Mouse (Mus musculus): Measurements from ENCODE around the gene Slc22a6. TPM values are rescaled to one million over a fixed set of nuclear protein-coding genes. Genes with fewer than 3 reads are reported as not detected.

The Slc22a6 gene
- total and polyA plus RNA-seq, 3 experiments = not detected

DNA sequence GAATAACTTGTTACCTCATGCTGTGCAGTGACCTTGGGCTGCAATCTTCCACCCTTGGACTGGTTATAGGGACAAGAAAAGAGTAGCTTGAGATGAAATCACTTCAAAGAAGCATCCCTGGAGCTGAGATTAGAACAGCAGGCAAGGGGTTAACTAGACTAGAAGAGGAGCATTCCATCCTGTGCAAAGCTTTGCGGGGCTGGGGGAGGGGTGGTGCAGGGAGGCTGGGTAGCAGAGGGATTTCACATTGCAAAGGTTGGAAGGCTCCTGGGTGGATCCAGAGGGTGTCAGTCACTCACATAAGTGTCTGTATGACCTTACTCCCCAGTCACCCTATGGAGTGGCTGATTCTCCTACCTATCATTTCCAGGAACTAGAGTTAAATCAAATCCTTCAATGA lies 23.3 kb upstream of the Slc22a6 start:
- Histone ChIP-seq H3K79me2 (replicated peaks; ENCODE audit: control insufficient read depth, extremely low read depth, insufficient read depth, poor library complexity, severe bottlenecking) (no peaks in the 10 kb centered on the region), H3K4me1 (ENCODE audit: control insufficient read depth in 1 of 2, insufficient read depth in 2 of 2) (peaks cover 0 to 19% of the 10 kb centered on the region in 2 experiments; a peak in 2 of 4 replicates), H3K27me3 (replicated peaks) (no peaks in the 10 kb centered on the region), H3K9ac (ENCODE audit: insufficient read depth, low read depth) (no peak overlapping the region), H3K9me3 (replicated peaks; ENCODE audit: low read length) (no peaks in the 10 kb centered on the region), H3K4me2 (ENCODE audit: insufficient read depth, low read depth, poor library complexity, severe bottlenecking) (no peak overlapping the region), H3K27ac (ENCODE audit: insufficient read depth, low read depth) (no peak overlapping the region), H3K4me3 (replicated peaks in 1 of 3; ENCODE audit: low read depth in 2 of 3, low read length in 2 of 3, poor library complexity in 1 of 3) (no peak overlapping the region), H3K36me3 (replicated peaks in 1 of 2; ENCODE audit: control insufficient read depth in 1 of 2, insufficient read depth in 1 of 2, low read length in 1 of 2) (no peaks in the 10 kb centered on the region)
- no peak for DNase-seq (ENCODE audit: extremely low read depth)
- no peak for TF ChIP-seq MYC (IDR thresholded peaks at IDR 0.05; ENCODE audit: low read depth, low read length)
- TF ChIP-seq ETS1 (conservative IDR thresholded peaks at IDR 0.05; ENCODE audit: low read depth, low read length) = no peak
- no peak for TF ChIP-seq CHD1 (IDR thresholded peaks at IDR 0.05; ENCODE audit: low read depth, low read length)
- no peak for TF ChIP-seq MXI1 (IDR thresholded peaks at IDR 0.05; ENCODE audit: low read depth, low read length)
- no peak for TF ChIP-seq TCF12 (IDR thresholded peaks at IDR 0.05; ENCODE audit: low read depth, low read length)
- no peak for TF ChIP-seq POLR2A (IDR thresholded peaks at IDR 0.05; ENCODE audit: low read depth, low read length)
- TF ChIP-seq PAX5 (IDR thresholded peaks at IDR 0.05; ENCODE audit: low read length) = no peak
- no peak for TF ChIP-seq MAFK (IDR thresholded peaks at IDR 0.05; ENCODE audit: insufficient replicate concordance, low read length)
- TF ChIP-seq ZC3H11A (IDR thresholded peaks at IDR 0.05; ENCODE audit: low read depth, low read length) = no peak
- TF ChIP-seq NELFE (IDR thresholded peaks at IDR 0.05; ENCODE audit: low read depth, low read length) = no peak
- TF ChIP-seq HCFC1 (IDR thresholded peaks at IDR 0.05; ENCODE audit: low read depth, low read length) = no peak
- TF ChIP-seq SIN3A (IDR thresholded peaks at IDR 0.05; ENCODE audit: low read length) = no peak
- no peak for TF ChIP-seq MAZ (IDR thresholded peaks at IDR 0.05; ENCODE audit: low read depth, low read length)
- no peak for TF ChIP-seq MAX (IDR thresholded peaks at IDR 0.05; ENCODE audit: low read length)
- TF ChIP-seq CTCF (conservative IDR thresholded peaks at IDR 0.05 in 1 of 2, IDR thresholded peaks at IDR 0.05 in 1 of 2; ENCODE audit: low read depth in 2 of 2, low read length in 2 of 2) = no peak
- no peak for TF ChIP-seq MEF2A (IDR thresholded peaks at IDR 0.05; ENCODE audit: borderline replicate concordance, low read depth, low read length)
- in situ Hi-C loops (cut with MboI; ENCODE audit: low pct_ligation_motif_present, low pct_unique_long_range_greater_than_20kb, low sequenced_read_pairs) = loop anchor here (10.0 kb wide), 1 partner anchor 80 kb away; no protein-coding TSS in a partner anchor
- dilution Hi-C loops (cut with MboI; ENCODE audit: extremely low pct_ligation_motif_present, extremely low pct_unique_long_range_greater_than_20kb, low sequenced_read_pairs) = loop anchor here (25.0 kb wide), 1 partner anchor 93 kb away; no protein-coding TSS in a partner anchor

DNA sequence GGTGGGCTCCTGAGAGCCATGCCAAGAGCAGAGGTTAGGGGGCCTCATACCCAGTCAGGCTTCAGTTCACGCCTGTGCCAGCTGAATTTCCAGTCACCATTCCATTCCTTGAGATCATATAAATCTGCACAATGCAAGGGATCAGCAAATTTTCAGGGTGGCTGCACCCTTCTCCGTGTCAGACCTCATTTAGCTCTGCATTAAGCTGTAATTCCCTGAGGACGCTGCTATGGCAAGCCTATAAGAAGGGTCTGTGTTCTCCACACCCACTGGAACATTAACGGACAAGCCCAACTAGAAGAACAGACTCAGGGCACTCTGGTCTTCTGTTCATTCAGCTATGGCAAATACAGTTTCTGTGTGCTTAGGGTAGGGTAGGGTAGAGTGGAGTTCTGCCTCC lies 20.6 kb upstream of the Slc22a6 start:
- Histone ChIP-seq H3K36me3 (replicated peaks in 1 of 2; ENCODE audit: control insufficient read depth in 1 of 2, insufficient read depth in 1 of 2, low read length in 1 of 2) (no peaks in the 10 kb centered on the region), H3K4me3 (replicated peaks in 1 of 3; ENCODE audit: low read depth in 2 of 3, low read length in 2 of 3, poor library complexity in 1 of 3) (no peak overlapping the region), H3K4me1 (ENCODE audit: control insufficient read depth in 1 of 2, insufficient read depth in 2 of 2) (peaks cover 0 to 7% of the 10 kb centered on the region in 2 experiments; a peak in 2 of 4 replicates), H3K9me3 (replicated peaks; ENCODE audit: low read length) (no peaks in the 10 kb centered on the region), H3K79me2 (replicated peaks; ENCODE audit: control insufficient read depth, extremely low read depth, insufficient read depth, poor library complexity, severe bottlenecking) (no peaks in the 10 kb centered on the region), H3K4me2 (ENCODE audit: insufficient read depth, low read depth, poor library complexity, severe bottlenecking) (no peak overlapping the region), H3K9ac (ENCODE audit: insufficient read depth, low read depth) (no peak overlapping the region), H3K27ac (ENCODE audit: insufficient read depth, low read depth) (no peak overlapping the region), H3K27me3 (replicated peaks) (peaks cover 2% of the 10 kb centered on the region)
- dilution Hi-C loops (cut with MboI; ENCODE audit: extremely low pct_ligation_motif_present, extremely low pct_unique_long_range_greater_than_20kb, low sequenced_read_pairs) = loop anchor here (25.0 kb wide), 1 partner anchor 90 kb away; no protein-coding TSS in a partner anchor
- TF ChIP-seq MEF2A (IDR thresholded peaks at IDR 0.05; ENCODE audit: borderline replicate concordance, low read depth, low read length) = no peak
- no peak for TF ChIP-seq USF2 (conservative IDR thresholded peaks at IDR 0.05; ENCODE audit: low read depth, low read length)
- TF ChIP-seq POLR2AphosphoS2 (IDR thresholded peaks at IDR 0.05; ENCODE audit: low read depth, low read length) = no peak
- no peak for TF ChIP-seq BHLHE40 (IDR thresholded peaks at IDR 0.05; ENCODE audit: low read depth, low read length)
- no peak for TF ChIP-seq JUN (IDR thresholded peaks at IDR 0.05; ENCODE audit: insufficient read depth, low read depth, low read length)
- no peak for TF ChIP-seq RAD21 (IDR thresholded peaks at IDR 0.05; ENCODE audit: low read depth, low read length)
- TF ChIP-seq RCOR1 (conservative IDR thresholded peaks at IDR 0.05; ENCODE audit: low read depth, low read length) = no peak
- no peak for TF ChIP-seq ZMIZ1 (IDR thresholded peaks at IDR 0.05; ENCODE audit: low read depth, low read length)
- no peak for TF ChIP-seq ZKSCAN1 (IDR thresholded peaks at IDR 0.05; ENCODE audit: borderline replicate concordance, low read depth, low read length)
- TF ChIP-seq POLR2A (IDR thresholded peaks at IDR 0.05; ENCODE audit: low read depth, low read length) = no peak
- TF ChIP-seq ZNF384 (IDR thresholded peaks at IDR 0.05; ENCODE audit: low read depth, low read length) = no peak
- TF ChIP-seq TBP (conservative IDR thresholded peaks at IDR 0.05; ENCODE audit: low read depth, low read length) = no peak
- TF ChIP-seq ZC3H11A (IDR thresholded peaks at IDR 0.05; ENCODE audit: low read depth, low read length) = no peak
- TF ChIP-seq MAX (IDR thresholded peaks at IDR 0.05; ENCODE audit: low read length) = no peak
- TF ChIP-seq SMC3 (IDR thresholded peaks at IDR 0.05; ENCODE audit: low read depth, low read length) = no peak
- no peak for TF ChIP-seq PAX5 (IDR thresholded peaks at IDR 0.05; ENCODE audit: low read length)
- TF ChIP-seq NELFE (IDR thresholded peaks at IDR 0.05; ENCODE audit: low read depth, low read length) = no peak
- DNase-seq (ENCODE audit: extremely low read depth) = no peak
- in situ Hi-C loops (cut with MboI; ENCODE audit: low pct_ligation_motif_present, low pct_unique_long_range_greater_than_20kb, low sequenced_read_pairs) = loop anchor here (10.0 kb wide), 1 partner anchor 78 kb away; no protein-coding TSS in a partner anchor
